Mouse (Mus musculus) midbrain, embryonic 14.5 days (tissue): ENCODE results near the gene Ywhab. TPM values are rescaled to one million over a fixed set of nuclear protein-coding genes. Genes with fewer than 3 reads are reported as not detected.

ENCODE experiments used
- ATAC-seq: fragments of 200-750 bp; cut with Nextera tagmentation; 2 replicates; pipeline ENCODE4 v1.8.0; 2017; ENCODE audit warnings: moderate number of reproducible peaks, moderate library complexity; ENCODE audit not compliant: low FRiP score, low TSS enrichment
- DNase-seq: peaks from one replicate; pipeline ENCODE4 v3.0.0-alpha.2; 2015
- H3K27ac ChIP-seq: fragments of 300-500 bp; sonication (generic); replicated peaks from 2 replicates; pipeline ENCODE4 v1.5.1; 2014; ENCODE audit warnings: mild to moderate bottlenecking, low read depth, low read length, moderate library complexity
- H3K27me3 ChIP-seq: fragments of 300-500 bp; sonication (generic); 2 replicates; pipeline ENCODE4 v1.6.1; 2014; ENCODE audit warnings: low read length, control low read depth, mixed read lengths; ENCODE audit not compliant: control insufficient read depth, insufficient read depth
- H3K36me3 ChIP-seq: fragments of 300-500 bp; sonication (generic); 2 replicates; pipeline ENCODE4 v1.6.1; 2014; ENCODE audit warnings: low read length, control low read depth; ENCODE audit not compliant: control insufficient read depth, insufficient read depth
- H3K4me1 ChIP-seq: fragments of 300-500 bp; sonication (generic); 2 replicates; pipeline ENCODE4 v1.6.1; 2014; ENCODE audit warnings: mild to moderate bottlenecking, antibody characterized with exemption, low read length, control low read depth; ENCODE audit not compliant: control insufficient read depth, insufficient read depth
- H3K4me2 ChIP-seq: fragments of 300-500 bp; sonication (generic); 2 replicates; pipeline ENCODE4 v1.6.1; 2014; ENCODE audit warnings: mild to moderate bottlenecking, low read length, moderate library complexity
- H3K4me3 ChIP-seq: fragments of 300-500 bp; sonication (generic); replicated peaks from 2 replicates; pipeline ENCODE4 v1.5.1; 2014; ENCODE audit warnings: low read depth, low read length
- H3K9ac ChIP-seq: fragments of 300-500 bp; sonication (generic); replicated peaks from 2 replicates; pipeline ENCODE4 v1.6.1; 2014; ENCODE audit warnings: mild to moderate bottlenecking, low read length, moderate library complexity
- H3K9me3 ChIP-seq: fragments of 300-500 bp; sonication (generic); 2 replicates; pipeline ENCODE4 v1.6.1; 2016; ENCODE audit warnings: low read length, control low read depth, mixed read lengths; ENCODE audit not compliant: control insufficient read depth
- WGBS: fragments of 180-500 bp; shearing (Covaris S2); extraction: QIAGEN DNeasy Blood & Tissue Kit; methylation state at CpG from one replicate; pipeline ENCODE4 v1.1.7; 2014; 5-methylcytosine and 5-hydroxymethylcytosine counted together
- polyA plus RNA-seq: library from polyadenylated mRNA; unstranded; fragments of >200 nt; fragmentation: Nextera tagmentation; extraction: Ambion mirVana; gene quantifications from 2 replicates; pipeline ENCODE4 v1.2.1, GENCODE M21; 2014

Ywhab gene
- polyA plus RNA-seq, 1 experiment from 2014 or later = 437 TPM

GRCm38 (mm10) chr2:164002637-164003036 lies 7.9 kb downstream of the Ywhab start:
- no peaks in the 10 kb centered on the region for H3K9me3 ChIP-seq
- no peak overlapping the region for H3K27ac ChIP-seq
- no peaks in the 10 kb centered on the region; the same call in 1 of the 2 replicates for H3K36me3 ChIP-seq
- DNase-seq = no peak
- H3K4me2 ChIP-seq = no peak overlapping the region
- no peaks in the 10 kb centered on the region for H3K27me3 ChIP-seq
- ATAC-seq = no peak
- H3K9ac ChIP-seq = no peak overlapping the region
- H3K4me1 ChIP-seq = peaks cover 13% of the 10 kb centered on the region
- H3K4me3 ChIP-seq = no peak overlapping the region
- WGBS = 95% methylated on average over 3 of the region's 3 CpGs

DNA sequence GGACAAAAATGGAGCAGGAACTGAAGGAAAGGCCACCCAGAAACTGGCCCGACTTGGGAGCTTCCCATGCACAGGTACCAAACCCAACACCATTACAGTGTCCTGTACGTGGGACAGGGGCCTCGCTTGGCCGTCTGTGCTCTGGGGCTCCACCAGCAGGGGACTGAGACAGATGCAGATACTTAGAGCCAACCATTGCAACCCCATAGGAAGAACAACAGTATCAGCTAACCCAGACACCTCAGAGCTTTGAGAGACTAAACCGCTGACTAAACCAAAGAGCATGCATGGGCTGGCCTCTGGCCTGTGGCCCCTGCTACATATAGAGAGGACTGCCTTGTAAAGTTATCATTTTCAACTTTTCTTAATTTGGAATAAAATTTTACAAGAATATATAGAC lies 9.7 kb downstream of the Ywhab start:
- Histone ChIP-seq H3K4me1 (peaks cover 13% of the 10 kb centered on the region), H3K36me3 (no peaks in the 10 kb centered on the region), H3K27me3 (no peaks in the 10 kb centered on the region), H3K4me2 (no peak overlapping the region), H3K4me3 (no peak overlapping the region), H3K9ac (no peak overlapping the region), H3K27ac (no peak overlapping the region), H3K9me3 (no peaks in the 10 kb centered on the region)
- WGBS = 79% methylated on average over 5 of the region's 5 CpGs
- DNase-seq (no peak), ATAC-seq (no peak)

- Histone ChIP-seq H3K36me3 (peaks cover 8% of the 10 kb centered on the region), H3K9me3 (no peaks in the 10 kb centered on the region), H3K4me1 (peaks cover 13% of the 10 kb centered on the region), H3K4me3 (no peak overlapping the region), H3K4me2 (no peak overlapping the region), H3K9ac (no peak overlapping the region), H3K27me3 (no peaks in the 10 kb centered on the region), H3K27ac (no peak overlapping the region)
- WGBS = 80% methylated on average over 10 of the region's 10 CpGs
- no peak for DNase-seq
- no peak for ATAC-seq
Measured at GRCm38 (mm10) chr2:164006932-164007331, 12.2 kb downstream of the Ywhab start.

DNA sequence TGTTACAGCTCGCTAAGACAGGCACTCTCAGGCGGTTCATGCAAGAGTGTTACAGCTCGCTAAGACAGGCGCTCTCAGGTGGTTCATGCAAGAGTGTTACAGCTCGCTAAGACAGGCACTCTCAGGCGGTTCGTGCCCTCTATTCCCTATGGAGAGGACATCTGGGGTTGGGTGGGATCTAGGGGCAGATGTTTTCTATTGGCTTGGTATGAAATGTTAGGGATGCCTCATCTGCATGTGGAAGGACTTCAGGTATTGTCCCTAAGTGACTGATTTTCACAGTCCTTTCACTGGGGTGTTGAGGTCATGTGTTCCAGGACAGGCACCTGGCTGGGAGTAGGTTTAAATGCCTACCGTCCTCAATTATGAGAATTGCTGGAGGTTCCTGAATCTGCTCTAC lies 12.8 kb downstream of the Ywhab start:
- Histone ChIP-seq H3K4me1 (peaks cover 13% of the 10 kb centered on the region), H3K27ac (no peak overlapping the region), H3K9ac (no peak overlapping the region), H3K9me3 (no peaks in the 10 kb centered on the region), H3K4me2 (no peak overlapping the region), H3K36me3 (peaks cover 14% of the 10 kb centered on the region), H3K27me3 (no peaks in the 10 kb centered on the region), H3K4me3 (no peak overlapping the region)
- DNase-seq (no peak), ATAC-seq (no peak)
- WGBS = 93% methylated on average over 8 of the region's 8 CpGs

GRCm38 (mm10) chr2:164007987-164008545 lies 13.3 kb downstream of the Ywhab start:
- Histone ChIP-seq H3K27me3 (no peaks in the 10 kb centered on the region), H3K36me3 (peaks cover 19% of the 10 kb centered on the region), H3K9ac (no peak overlapping the region), H3K4me2 (no peak overlapping the region), H3K9me3 (no peaks in the 10 kb centered on the region), H3K27ac (no peak overlapping the region), H3K4me1 (peaks cover 13% of the 10 kb centered on the region), H3K4me3 (no peak overlapping the region)
- no peak for ATAC-seq
- no peak for DNase-seq
- WGBS = 56% methylated on average over 2 of the region's 2 CpGs

- H3K4me1 ChIP-seq = peaks cover 13% of the 10 kb centered on the region
- no peak overlapping the region for H3K27ac ChIP-seq
- H3K4me2 ChIP-seq = no peak overlapping the region
- no peak overlapping the region for H3K9ac ChIP-seq
- 96% methylated on average over 6 of the region's 6 CpGs for WGBS
- no peak for ATAC-seq
- H3K9me3 ChIP-seq = no peaks in the 10 kb centered on the region
- H3K27me3 ChIP-seq = no peaks in the 10 kb centered on the region
- peaks cover 30% of the 10 kb centered on the region for H3K36me3 ChIP-seq
- no peak overlapping the region for H3K4me3 ChIP-seq
- DNase-seq = no peak
Measured at GRCm38 (mm10) chr2:164009227-164009626, 14.5 kb downstream of the Ywhab start.

- no peak overlapping the region for H3K4me3 ChIP-seq
- 90% methylated on average over 5 of the region's 5 CpGs for WGBS
- peaks cover 42% of the 10 kb centered on the region for H3K36me3 ChIP-seq
- H3K4me1 ChIP-seq = peaks cover 6% of the 10 kb centered on the region
- ATAC-seq (no peak), DNase-seq (no peak)
- no peak overlapping the region for H3K9ac ChIP-seq
- H3K27ac ChIP-seq = no peak overlapping the region
- no peak overlapping the region for H3K4me2 ChIP-seq
- no peaks in the 10 kb centered on the region for H3K27me3 ChIP-seq
- H3K9me3 ChIP-seq = no peaks in the 10 kb centered on the region
Measured at GRCm38 (mm10) chr2:164010496-164010895, 15.7 kb downstream of the Ywhab start.

- peaks cover 2% of the 10 kb centered on the region; the same call in 1 of the 2 replicates for H3K4me1 ChIP-seq
- WGBS = 95% methylated on average over 3 of the region's 3 CpGs
- no peak overlapping the region for H3K27ac ChIP-seq
- DNase-seq (no peak), ATAC-seq (no peak)
- no peak overlapping the region for H3K4me3 ChIP-seq
- H3K4me2 ChIP-seq = no peak overlapping the region
- no peaks in the 10 kb centered on the region for H3K9me3 ChIP-seq
- H3K9ac ChIP-seq = no peak overlapping the region
- H3K27me3 ChIP-seq = no peaks in the 10 kb centered on the region
- H3K36me3 ChIP-seq = peaks cover 46% of the 10 kb centered on the region
Measured at GRCm38 (mm10) chr2:164010944-164011343, 16.2 kb downstream of the Ywhab start.

DNA sequence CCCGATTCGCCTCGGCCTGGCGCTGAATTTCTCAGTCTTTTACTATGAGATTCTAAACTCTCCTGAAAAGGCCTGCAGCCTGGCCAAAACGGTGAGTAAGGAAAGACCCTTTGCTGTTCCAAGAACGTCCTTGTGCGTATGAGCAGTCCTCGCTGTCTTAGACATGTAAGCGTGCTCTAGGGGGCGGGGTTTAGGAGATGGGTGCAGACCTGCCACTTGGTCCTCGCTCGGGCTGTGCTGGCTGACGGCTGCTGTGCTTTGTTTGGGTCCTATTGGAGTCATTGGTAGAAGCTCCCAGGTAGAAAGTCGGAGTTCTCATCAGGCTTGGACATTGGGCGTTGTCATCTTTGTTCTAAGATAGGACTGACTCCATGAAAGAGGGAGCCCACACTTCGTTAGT lies 20.5 kb downstream of the Ywhab start:
- no peaks in the 10 kb centered on the region for H3K9me3 ChIP-seq
- no peak overlapping the region for H3K27ac ChIP-seq
- WGBS = 93% methylated on average over 16 of the region's 16 CpGs
- ATAC-seq (no peak), DNase-seq (no peak)
- no peak overlapping the region for H3K9ac ChIP-seq
- no peak overlapping the region for H3K4me2 ChIP-seq
- H3K36me3 ChIP-seq = peaks cover 86% of the 10 kb centered on the region
- no peak overlapping the region for H3K4me3 ChIP-seq
- no peaks in the 10 kb centered on the region for H3K27me3 ChIP-seq
- no peaks in the 10 kb centered on the region for H3K4me1 ChIP-seq
